Mouse (Mus musculus) gonadal fat pad, adult 2 months (tissue): Measurements from ENCODE around the gene Kctd18. TPM values are rescaled to one million over a fixed set of nuclear protein-coding genes. Genes with fewer than 3 reads are reported as not detected.

Source experiments
- polyA plus RNA-seq: library from polyadenylated mRNA; depleted of rRNA; stranded (reverse); fragments of >200 nt; gene quantifications from 2 replicates; pipeline ENCODE4 v1.2.3, GENCODE M21; 2012; rRNA removed

Gene Kctd18
- polyA plus RNA-seq, 1 experiment: 8.5 TPM

Other genes starting within 250 kb of the Kctd18 start
- 2.4 and 2.7 TPM in 2 replicates for gene Spats2l, start 244.8 kb downstream of the Kctd18 start, polyA plus RNA-seq
- gene Sgo2a, start 23.0 kb downstream of the Kctd18 start, polyA plus RNA-seq: 0.22 and 0.31 TPM in 2 replicates
- 20.7 and 23.5 TPM in 2 replicates for gene Aox1, start 11.0 kb upstream of the Kctd18 start, polyA plus RNA-seq
- 1.1 and 1.5 TPM in 2 replicates for gene Aox3, start 94.2 kb upstream of the Kctd18 start, polyA plus RNA-seq
- gene Aox4, start 191.4 kb upstream of the Kctd18 start, polyA plus RNA-seq: not detected in 2 replicates